Mouse (Mus musculus): Measurements from ENCODE around the gene Topbp1.

Topbp1 gene

GRCm38 (mm10) chr9:103385600-103385999, 80.6 kb downstream of the Topbp1 start:
- no peak for DNase-seq (ENCODE audit: low read depth, low spot score)

- DNase-seq (ENCODE audit: low read depth, low spot score): no peak
Observed at GRCm38 (mm10) chr9:103386573-103386972, 81.6 kb downstream of the Topbp1 start.

GRCm38 (mm10) chr9:103387011-103387653, 82.1 kb downstream of the Topbp1 start:
- no peak for DNase-seq (ENCODE audit: low read depth, low spot score)

- DNase-seq (ENCODE audit: low read depth, low spot score): no peak
Observed at GRCm38 (mm10) chr9:103389261-103389660, 84.2 kb downstream of the Topbp1 start.

GRCm38 (mm10) chr9:103391796-103392372, 86.9 kb downstream of the Topbp1 start:
- no peak for DNase-seq (ENCODE audit: low read depth, low spot score)

- DNase-seq (ENCODE audit: low read depth, low spot score): no peak
Observed at GRCm38 (mm10) chr9:103393256-103393655, 88.2 kb downstream of the Topbp1 start.

- no peak for DNase-seq (ENCODE audit: low read depth, low spot score)
Observed at GRCm38 (mm10) chr9:103398509-103399157, 93.6 kb downstream of the Topbp1 start.

Measured in brain, embryonic 18.5 days (tissue).